Mouse (Mus musculus): ENCODE data around the gene Pim1.
"Not testable (repeated sequence)": the region's sequence is repeated elsewhere in the genome, so short reads cannot be mapped to it uniquely, and the experiment has no call there.

Gene Pim1

GRCm38 (mm10) chr17:29494062-29494731 lies 3.6 kb downstream of the Pim1 start:
- DNase-seq, result no peak

GRCm38 (mm10) chr17:29494732-29495076 lies 4.2 kb downstream of the Pim1 start:
- peak; percentile 12 for DNase-seq

- no peak for DNase-seq
Measured at GRCm38 (mm10) chr17:29496211-29497070, 5.9 kb downstream of the Pim1 start.

- no peak for DNase-seq
Measured at GRCm38 (mm10) chr17:29497071-29497354, 6.5 kb downstream of the Pim1 start.

GRCm38 (mm10) chr17:29497481-29497880 lies 6.9 kb downstream of the Pim1 start:
- DNase-seq, result not testable (repeated sequence)

- no peak for DNase-seq
Measured at GRCm38 (mm10) chr17:29498028-29498427, 7.5 kb downstream of the Pim1 start.

GRCm38 (mm10) chr17:29498952-29499351 lies 8.4 kb downstream of the Pim1 start:
- not testable (repeated sequence) for DNase-seq

- DNase-seq, result no peak
Measured at GRCm38 (mm10) chr17:29499511-29499910, 9.0 kb downstream of the Pim1 start.

GRCm38 (mm10) chr17:29500243-29500740 lies 9.7 kb downstream of the Pim1 start:
- DNase-seq, result no peak

GRCm38 (mm10) chr17:29500802-29501469 lies 10.4 kb downstream of the Pim1 start:
- DNase-seq, result no peak

- no peak for DNase-seq
Measured at GRCm38 (mm10) chr17:29502005-29502668, 11.6 kb downstream of the Pim1 start.

- no peak for DNase-seq
Measured at GRCm38 (mm10) chr17:29502669-29503665, 12.4 kb downstream of the Pim1 start.

GRCm38 (mm10) chr17:29503700-29504099 lies 13.1 kb downstream of the Pim1 start:
- no peak for DNase-seq

- DNase-seq, result no peak
Measured at GRCm38 (mm10) chr17:29508927-29509608, 18.5 kb downstream of the Pim1 start.

GRCm38 (mm10) chr17:29510691-29511090 lies 20.1 kb downstream of the Pim1 start:
- no peak for DNase-seq

- DNase-seq, result peak; percentile 76
Measured at GRCm38 (mm10) chr17:29513044-29513730, 22.6 kb downstream of the Pim1 start.

- peak; percentile 86 for DNase-seq
Measured at GRCm38 (mm10) chr17:29514435-29514834, 23.9 kb downstream of the Pim1 start.

GRCm38 (mm10) chr17:29518665-29519064 lies 28.1 kb downstream of the Pim1 start:
- not testable (repeated sequence) for DNase-seq

GRCm38 (mm10) chr17:29519731-29520130 lies 29.2 kb downstream of the Pim1 start:
- no peak for DNase-seq

- no peak for DNase-seq
Measured at GRCm38 (mm10) chr17:29525613-29526012, 35.1 kb downstream of the Pim1 start.

Measured in kidney, postnatal 14 days (tissue).